Mouse (Mus musculus) Muller cell, postnatal 12 days (primary cell): Measurements from ENCODE around the gene Cdk6.

Experiments used
- DNase-seq: peaks from one replicate; pipeline ENCODE4 v3.0.0-alpha.2; 2015; ENCODE audit errors: inconsistent ontology term

Cdk6 gene

GRCm38 (mm10) chr5:3554198-3554597 is 212.9 kb downstream of the Cdk6 start:
- DNase-seq: no peak

GRCm38 (mm10) chr5:3571266-3571665 is 230.0 kb downstream of the Cdk6 start, which contains the start of gene 1700109H08Rik:
1700109H08Rik (plus strand) TSS chr5:3571566.
- no peak for DNase-seq

GRCm38 (mm10) chr5:3574825-3575224 is 233.5 kb downstream of the Cdk6 start:
- no peak for DNase-seq

- no peak for DNase-seq
These were observed 236.7 kb downstream of the Cdk6 start for GRCm38 (mm10) chr5:3577939-3578338.

GRCm38 (mm10) chr5:3579066-3579465 is 237.8 kb downstream of the Cdk6 start:
- DNase-seq: no peak
